Mouse (Mus musculus): Measurements from ENCODE around the gene Tlk2.

DNA sequence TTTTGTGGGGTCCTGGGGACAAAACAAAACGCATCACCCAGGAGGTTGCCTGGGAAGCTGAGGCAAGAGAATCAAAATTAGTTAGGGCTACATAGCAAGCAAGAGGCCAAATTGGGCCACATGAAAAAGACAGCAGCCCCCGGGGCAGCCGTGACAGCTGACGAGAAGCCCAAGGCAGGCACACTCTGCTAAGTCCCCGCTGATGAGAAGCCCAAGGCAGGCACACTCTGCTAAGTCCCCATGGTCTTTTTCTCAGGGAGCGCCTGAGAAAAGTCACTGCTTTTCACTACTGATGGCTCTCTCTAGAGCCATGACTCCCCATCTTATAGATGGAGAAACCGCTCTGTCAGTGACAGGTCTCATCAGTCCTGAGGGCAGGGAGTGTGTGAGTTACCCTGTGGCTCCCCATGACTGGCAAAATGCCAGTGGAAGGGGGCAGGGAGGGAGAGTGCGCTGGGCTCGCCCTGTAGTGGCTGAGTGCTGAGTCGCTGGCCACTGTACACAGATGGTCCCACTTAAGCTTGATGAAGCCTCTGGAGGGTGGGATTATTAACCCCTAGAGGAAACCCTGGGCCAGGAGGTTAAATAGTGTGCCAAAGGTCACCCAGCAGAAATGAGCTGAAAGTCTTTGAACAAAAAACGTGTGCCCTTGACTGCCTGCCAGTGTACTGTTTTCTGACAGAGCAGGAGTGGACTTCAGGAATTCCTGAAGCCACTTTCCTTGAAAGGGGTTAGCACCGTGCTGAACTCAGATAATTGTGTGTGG, 25.4 kb upstream of the Tlk2 start:
- TF ChIP-seq CTCF (IDR thresholded peaks at IDR 0.05; ENCODE audit: low read depth) (no peak), EP300 (optimal IDR thresholded peaks at IDR 0.05) (no peak)
